Mouse (Mus musculus) heart, adult 9 months (tissue): Measurements from ENCODE around the gene Havcr1.

Experiments
- DNase-seq, 2 experiments: peaks; one replicate each; pipeline ENCODE4 v3.0.0; 2022; ENCODE audit warnings: low spot score in 2 of 2

The Havcr1 gene

DNA sequence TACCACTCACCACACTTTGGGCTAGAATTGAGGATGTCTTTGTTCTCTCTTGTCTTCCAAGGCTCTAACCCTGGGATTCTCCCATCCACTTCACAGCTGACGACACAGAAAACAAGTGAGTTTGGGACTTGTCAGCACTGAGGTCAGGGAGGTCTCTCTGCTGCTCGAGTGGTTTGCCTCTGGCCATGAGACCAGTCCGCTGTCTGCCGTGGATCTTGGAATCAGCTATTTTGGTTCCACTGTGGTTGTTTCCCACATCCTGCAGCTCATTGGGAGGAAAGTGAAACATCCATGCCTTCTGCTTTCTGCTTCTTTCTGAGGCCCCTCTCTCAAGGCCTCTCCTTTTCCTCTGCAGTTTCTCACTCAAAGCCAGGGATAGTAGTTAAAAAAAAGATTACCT lies 85.0 kb downstream of the Havcr1 start:
- peak in 1 of 2 experiments; percentile 25 for DNase-seq
